Mouse (Mus musculus): ENCODE results near the gene Nup160. TPM values are rescaled to one million over a fixed set of nuclear protein-coding genes. Genes with fewer than 3 reads are reported as not detected.

The Nup160 gene
- polyA plus RNA-seq, 1 experiment from 2014 or later: 45.6 TPM

GRCm38 (mm10) chr2:90641007-90641709, 35.9 kb upstream of the Nup160 start:
- no peak for ATAC-seq (ENCODE audit: low FRiP score, low TSS enrichment)
- no peak overlapping the region for H3K9ac ChIP-seq (replicated peaks; ENCODE audit: low read length)
- no peak overlapping the region for H3K4me3 ChIP-seq (ENCODE audit: low read length)
- H3K4me2 ChIP-seq (replicated peaks; ENCODE audit: low read depth, low read length): no peak overlapping the region
- H3K27me3 ChIP-seq (ENCODE audit: insufficient read depth, low read length): no peaks in the 10 kb centered on the region
- H3K27ac ChIP-seq (ENCODE audit: low read length): no peak overlapping the region
- H3K9me3 ChIP-seq (ENCODE audit: low read length): no peaks in the 10 kb centered on the region
- H3K36me3 ChIP-seq (ENCODE audit: insufficient read depth, low read length): no peaks in the 10 kb centered on the region
- H3K4me1 ChIP-seq (ENCODE audit: insufficient read depth, low read length): peaks cover 7% of the 10 kb centered on the region; the same call in 1 of the 2 replicates
- 71% methylated on average over 10 of the region's 10 CpGs for WGBS

GRCm38 (mm10) chr2:90641710-90642039, 35.3 kb upstream of the Nup160 start:
- Histone ChIP-seq H3K27me3 (ENCODE audit: insufficient read depth, low read length) (no peaks in the 10 kb centered on the region), H3K4me2 (replicated peaks; ENCODE audit: low read depth, low read length) (no peak overlapping the region), H3K9ac (replicated peaks; ENCODE audit: low read length) (no peak overlapping the region), H3K36me3 (ENCODE audit: insufficient read depth, low read length) (no peaks in the 10 kb centered on the region), H3K9me3 (ENCODE audit: low read length) (no peaks in the 10 kb centered on the region), H3K4me3 (ENCODE audit: low read length) (no peak overlapping the region), H3K4me1 (ENCODE audit: insufficient read depth, low read length) (peaks cover 7% of the 10 kb centered on the region; the same call in 1 of the 2 replicates), H3K27ac (ENCODE audit: low read length) (no peak overlapping the region)
- WGBS: 89% methylated on average over 4 of the region's 4 CpGs
- no peak for ATAC-seq (ENCODE audit: low FRiP score, low TSS enrichment)

- 75% methylated on average over 6 of the region's 6 CpGs for WGBS
- no peak overlapping the region for H3K9ac ChIP-seq (replicated peaks; ENCODE audit: low read length)
- no peaks in the 10 kb centered on the region for H3K9me3 ChIP-seq (ENCODE audit: low read length)
- H3K27me3 ChIP-seq (ENCODE audit: insufficient read depth, low read length): no peaks in the 10 kb centered on the region
- H3K27ac ChIP-seq (ENCODE audit: low read length): no peak overlapping the region
- H3K4me1 ChIP-seq (ENCODE audit: insufficient read depth, low read length): no peaks in the 10 kb centered on the region
- H3K4me2 ChIP-seq (replicated peaks; ENCODE audit: low read depth, low read length): no peak overlapping the region
- no peak for ATAC-seq (ENCODE audit: low FRiP score, low TSS enrichment)
- H3K4me3 ChIP-seq (ENCODE audit: low read length): no peak overlapping the region
- no peaks in the 10 kb centered on the region for H3K36me3 ChIP-seq (ENCODE audit: insufficient read depth, low read length)
Measured at GRCm38 (mm10) chr2:90647084-90647483, 29.9 kb upstream of the Nup160 start.

GRCm38 (mm10) chr2:90649405-90649804, 27.6 kb upstream of the Nup160 start:
- H3K4me2 ChIP-seq (replicated peaks; ENCODE audit: low read depth, low read length): no peak overlapping the region
- no peaks in the 10 kb centered on the region for H3K4me1 ChIP-seq (ENCODE audit: insufficient read depth, low read length)
- H3K9ac ChIP-seq (replicated peaks; ENCODE audit: low read length): no peak overlapping the region
- H3K27ac ChIP-seq (ENCODE audit: low read length): no peak overlapping the region
- H3K27me3 ChIP-seq (ENCODE audit: insufficient read depth, low read length): no peaks in the 10 kb centered on the region
- 92% methylated on average over 3 of the region's 3 CpGs for WGBS
- no peaks in the 10 kb centered on the region for H3K9me3 ChIP-seq (ENCODE audit: low read length)
- no peak for ATAC-seq (ENCODE audit: low FRiP score, low TSS enrichment)
- H3K4me3 ChIP-seq (ENCODE audit: low read length): no peak overlapping the region
- H3K36me3 ChIP-seq (ENCODE audit: insufficient read depth, low read length): no peaks in the 10 kb centered on the region

- no peak overlapping the region for H3K27ac ChIP-seq (ENCODE audit: low read length)
- H3K9me3 ChIP-seq (ENCODE audit: low read length): no peaks in the 10 kb centered on the region
- H3K4me1 ChIP-seq (ENCODE audit: insufficient read depth, low read length): no peaks in the 10 kb centered on the region
- no peak overlapping the region for H3K4me2 ChIP-seq (replicated peaks; ENCODE audit: low read depth, low read length)
- ATAC-seq (ENCODE audit: low FRiP score, low TSS enrichment): no peak
- WGBS: 78% methylated on average over 4 of the region's 4 CpGs
- no peaks in the 10 kb centered on the region for H3K36me3 ChIP-seq (ENCODE audit: insufficient read depth, low read length)
- no peak overlapping the region for H3K9ac ChIP-seq (replicated peaks; ENCODE audit: low read length)
- H3K27me3 ChIP-seq (ENCODE audit: insufficient read depth, low read length): no peaks in the 10 kb centered on the region
- no peak overlapping the region for H3K4me3 ChIP-seq (ENCODE audit: low read length)
Measured at GRCm38 (mm10) chr2:90649965-90650364, 27.1 kb upstream of the Nup160 start.

- no peaks in the 10 kb centered on the region for H3K36me3 ChIP-seq (ENCODE audit: insufficient read depth, low read length)
- no peak overlapping the region for H3K4me3 ChIP-seq (ENCODE audit: low read length)
- no peaks in the 10 kb centered on the region for H3K27me3 ChIP-seq (ENCODE audit: insufficient read depth, low read length)
- no peak overlapping the region for H3K4me2 ChIP-seq (replicated peaks; ENCODE audit: low read depth, low read length)
- ATAC-seq (ENCODE audit: low FRiP score, low TSS enrichment): no peak
- H3K9ac ChIP-seq (replicated peaks; ENCODE audit: low read length): no peak overlapping the region
- WGBS: 73% methylated on average over 8 of the region's 10 CpGs
- no peaks in the 10 kb centered on the region for H3K4me1 ChIP-seq (ENCODE audit: insufficient read depth, low read length)
- no peaks in the 10 kb centered on the region for H3K9me3 ChIP-seq (ENCODE audit: low read length)
- no peak overlapping the region for H3K27ac ChIP-seq (ENCODE audit: low read length)
Measured at GRCm38 (mm10) chr2:90652101-90652500, 24.9 kb upstream of the Nup160 start.

GRCm38 (mm10) chr2:90652993-90653392, 24.0 kb upstream of the Nup160 start:
- no peak overlapping the region for H3K4me3 ChIP-seq (ENCODE audit: low read length)
- no peak overlapping the region for H3K4me2 ChIP-seq (replicated peaks; ENCODE audit: low read depth, low read length)
- WGBS: 57% methylated on average over 4 of the region's 4 CpGs
- ATAC-seq (ENCODE audit: low FRiP score, low TSS enrichment): no peak
- H3K4me1 ChIP-seq (ENCODE audit: insufficient read depth, low read length): no peaks in the 10 kb centered on the region
- H3K9ac ChIP-seq (replicated peaks; ENCODE audit: low read length): no peak overlapping the region
- no peak overlapping the region for H3K27ac ChIP-seq (ENCODE audit: low read length)
- no peaks in the 10 kb centered on the region for H3K27me3 ChIP-seq (ENCODE audit: insufficient read depth, low read length)
- H3K9me3 ChIP-seq (ENCODE audit: low read length): no peaks in the 10 kb centered on the region
- no peaks in the 10 kb centered on the region for H3K36me3 ChIP-seq (ENCODE audit: insufficient read depth, low read length)

GRCm38 (mm10) chr2:90655449-90655848, 21.6 kb upstream of the Nup160 start:
- no peaks in the 10 kb centered on the region for H3K4me1 ChIP-seq (ENCODE audit: insufficient read depth, low read length)
- H3K9ac ChIP-seq (replicated peaks; ENCODE audit: low read length): no peak overlapping the region
- ATAC-seq (ENCODE audit: low FRiP score, low TSS enrichment): no peak
- H3K27me3 ChIP-seq (ENCODE audit: insufficient read depth, low read length): no peaks in the 10 kb centered on the region
- H3K4me2 ChIP-seq (replicated peaks; ENCODE audit: low read depth, low read length): no peak overlapping the region
- H3K36me3 ChIP-seq (ENCODE audit: insufficient read depth, low read length): no peaks in the 10 kb centered on the region
- no peak overlapping the region for H3K4me3 ChIP-seq (ENCODE audit: low read length)
- WGBS: 56% methylated on average over 6 of the region's 6 CpGs
- no peak overlapping the region for H3K27ac ChIP-seq (ENCODE audit: low read length)
- no peaks in the 10 kb centered on the region for H3K9me3 ChIP-seq (ENCODE audit: low read length)

- Histone ChIP-seq H3K9me3 (ENCODE audit: low read length) (no peaks in the 10 kb centered on the region), H3K4me3 (ENCODE audit: low read length) (no peak overlapping the region), H3K27me3 (ENCODE audit: insufficient read depth, low read length) (no peaks in the 10 kb centered on the region), H3K9ac (replicated peaks; ENCODE audit: low read length) (no peak overlapping the region), H3K4me2 (replicated peaks; ENCODE audit: low read depth, low read length) (no peak overlapping the region), H3K36me3 (ENCODE audit: insufficient read depth, low read length) (no peaks in the 10 kb centered on the region), H3K27ac (ENCODE audit: low read length) (no peak overlapping the region), H3K4me1 (ENCODE audit: insufficient read depth, low read length) (no peaks in the 10 kb centered on the region)
- WGBS: 78% methylated on average over 4 of the region's 4 CpGs
- ATAC-seq (ENCODE audit: low FRiP score, low TSS enrichment): no peak
Measured at GRCm38 (mm10) chr2:90658613-90659012, 18.4 kb upstream of the Nup160 start.

GRCm38 (mm10) chr2:90659016-90659415, 18.0 kb upstream of the Nup160 start:
- Histone ChIP-seq H3K9ac (replicated peaks; ENCODE audit: low read length) (no peak overlapping the region), H3K36me3 (ENCODE audit: insufficient read depth, low read length) (no peaks in the 10 kb centered on the region), H3K4me3 (ENCODE audit: low read length) (no peak overlapping the region), H3K27ac (ENCODE audit: low read length) (no peak overlapping the region), H3K4me2 (replicated peaks; ENCODE audit: low read depth, low read length) (no peak overlapping the region), H3K27me3 (ENCODE audit: insufficient read depth, low read length) (no peaks in the 10 kb centered on the region), H3K9me3 (ENCODE audit: low read length) (no peaks in the 10 kb centered on the region), H3K4me1 (ENCODE audit: insufficient read depth, low read length) (no peaks in the 10 kb centered on the region)
- WGBS: 90% methylated on average over 1 of the region's 1 CpGs
- no peak for ATAC-seq (ENCODE audit: low FRiP score, low TSS enrichment)
